In the genomic region with DNA sequence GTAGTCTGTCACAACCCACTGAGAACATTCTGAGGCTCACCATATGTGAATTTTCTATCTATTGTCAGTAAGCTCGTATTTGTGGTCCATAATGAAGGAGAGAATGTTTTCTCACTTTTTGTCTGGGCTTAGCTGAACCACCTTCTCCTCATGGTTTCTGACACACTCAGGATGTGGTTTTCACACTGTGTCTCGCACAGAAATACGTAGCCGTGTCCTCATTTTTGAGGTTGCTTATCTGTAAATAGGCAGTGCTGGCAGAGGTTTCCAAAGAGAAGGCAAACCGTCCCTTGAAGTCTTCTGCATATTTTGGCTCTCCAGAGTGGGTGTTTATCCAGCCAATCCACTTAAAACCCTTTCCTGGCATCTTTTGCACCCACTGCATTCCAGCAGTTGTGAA, we compare ENCODE assay signal across 23 mouse cellular contexts.
A peak's percentile ranks its signal among the peaks of the same experiment; 100 is the strongest.
DNase-seq lines count a peak whose midpoint lies in the region; ATAC-seq and TF ChIP-seq lines count a peak whose summit lies in the region.
"Had no signal": no experiment of that assay in that cellular context is flagged by ENCODE, and none has a peak within 500 bp of the region (broad histone marks: within the 10 kb centered on the region; RNA-seq: fewer than 3 reads in every experiment).

No protein-coding gene starts in this region.

- H3K4me1 ChIP-seq in thymus, adult 2 months (replicated peaks; ENCODE audit: control insufficient read depth, insufficient read depth, low read length): peaks cover 5% of the 10 kb centered on the region
- H3K4me1 ChIP-seq: embryonic facial prominence, embryonic 12.5 days; forebrain, embryonic 13.5 days; liver, embryonic 12.5 days had no signal

- H3K36me3 ChIP-seq in thymus, adult 2 months (ENCODE audit: control insufficient read depth, insufficient read depth, low read length): no peaks in the 10 kb centered on the region
- H3K36me3 ChIP-seq: embryonic facial prominence, embryonic 12.5 days; liver, embryonic 12.5 days had no signal

- peak; percentile 78 for ATAC-seq in inflammation-experienced regulatory T-cells, adult 6 months
- ATAC-seq: forebrain, embryonic 13.5 days; hindbrain, embryonic 16.5 days; liver, embryonic 12.5 days; midbrain, embryonic 16.5 days had no signal

- peak overlapping the region; percentile 81 for H3K27ac ChIP-seq in thymus, adult 2 months (ENCODE audit: control insufficient read depth, insufficient read depth, low read length)
- H3K27ac ChIP-seq: embryonic facial prominence, embryonic 12.5 days; forebrain, embryonic 13.5 days; heart, adult 2 months; liver, embryonic 12.5 days had no signal

- H3K4me3 ChIP-seq in thymus, adult 2 months (ENCODE audit: control insufficient read depth, insufficient read depth, low read length): no peak overlapping the region
- H3K4me3 ChIP-seq: embryonic facial prominence, embryonic 12.5 days; erythroblast, embryonic 14.5 days; forebrain, embryonic 13.5 days; heart, adult 2 months; liver, embryonic 12.5 days had no signal

- H3K27me3 ChIP-seq in thymus, adult 2 months (ENCODE audit: control insufficient read depth, insufficient read depth, low read length): no peaks in the 10 kb centered on the region
- H3K27me3 ChIP-seq: embryonic facial prominence, embryonic 12.5 days; forebrain, embryonic 13.5 days; liver, embryonic 12.5 days had no signal

- TF ChIP-seq POLR2A in thymus, adult 2 months (IDR thresholded peaks at IDR 0.05; ENCODE audit: control insufficient read depth, extremely low read depth, insufficient read depth, low read length, poor library complexity): no peak

- 5% methylated on average over 5 of the region's 5 CpGs for WGBS in thymus, adult 2 months

- peak; percentile 67 for DNase-seq in 416B (ENCODE audit: low read depth)
- peak; percentile 41 for DNase-seq in CD4-positive, CD25-positive, alpha-beta regulatory T cell, adult 2 months (ENCODE audit: low read depth, low spot score)
- DNase-seq in thymus, adult 2 months: peak; percentile 53
- no peak for DNase-seq in cerebellum, postnatal 25 days
- no peak for DNase-seq in B cell, adult 2 months
- no peak for DNase-seq in adrenal gland, postnatal 14 days
- no peak for DNase-seq in yolk sac, embryonic 10.5 days (ENCODE audit: low spot score)
- DNase-seq: cerebellum, adult 8-10 months; gastrocnemius, postnatal 14 days; heart, adult 2 months; heart, postnatal 36 days; kidney, adult 11 months; layer of hippocampus, postnatal 36 days; left cerebral cortex, postnatal 4 days; lung, embryonic 14.5 days; right cerebral cortex, postnatal 4 days had no signal

- no peak for TF ChIP-seq CTCF in thymus, adult 2 months (IDR thresholded peaks at IDR 0.05; ENCODE audit: borderline replicate concordance, control insufficient read depth, extremely low read depth, insufficient read depth, low read length, poor library complexity)

Comparison
In these comparisons a context has a peak if more than half of its experiments do, and no peak if none do; other contexts are left out.
1. DNase-seq: peak in 416B (single experiment), CD4-positive, CD25-positive, alpha-beta regulatory T cell, adult 2 months (single experiment) and thymus, adult 2 months (single experiment); none in cerebellum, postnatal 25 days (0 of 2), B cell, adult 2 months (0 of 2), adrenal gland, postnatal 14 days (single experiment) and yolk sac, embryonic 10.5 days (single experiment).